Mouse (Mus musculus): ENCODE data around the gene Get4.

Gene Get4

DNA sequence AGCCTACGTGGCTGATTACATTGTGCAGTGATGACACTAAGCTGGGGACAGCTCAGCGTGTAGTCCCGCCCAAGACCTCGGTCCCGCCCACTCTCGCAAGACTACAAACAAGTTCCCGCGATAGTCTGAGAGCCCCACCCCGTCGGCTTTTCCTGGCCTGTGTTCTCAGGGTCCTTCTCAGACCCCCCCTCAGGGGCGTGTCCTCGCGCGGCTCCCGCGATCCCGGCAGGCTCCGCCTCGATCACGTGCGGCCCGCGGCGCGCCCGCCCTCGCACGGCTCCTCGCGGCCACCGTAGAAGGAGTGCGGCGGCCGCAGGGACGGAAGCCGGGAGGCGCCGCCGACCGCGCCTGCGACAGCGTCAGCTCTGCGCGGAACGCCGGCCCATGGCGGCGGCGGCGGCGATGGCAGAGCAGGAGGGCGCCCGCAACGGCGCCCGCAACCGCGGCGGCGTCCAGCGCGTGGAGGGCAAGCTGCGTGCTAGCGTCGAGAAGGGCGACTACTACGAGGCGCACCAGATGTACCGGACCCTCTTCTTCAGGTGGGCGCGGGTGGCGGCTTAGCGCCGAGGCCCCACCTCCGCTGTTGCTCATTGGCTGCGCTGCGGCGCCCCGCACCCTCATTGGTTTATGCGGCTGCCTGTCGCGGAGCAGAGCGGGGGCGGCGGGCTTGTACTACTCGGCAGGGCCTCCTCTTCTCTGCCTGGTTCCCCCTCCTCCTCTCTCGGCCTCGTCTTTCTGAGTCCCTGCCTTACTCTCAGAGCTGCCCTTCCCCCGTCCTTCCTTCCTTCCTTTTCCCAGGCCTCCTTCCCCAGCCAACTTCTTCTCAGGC is at the start of gene Get4:
Gene Get4 (plus strand): TSS at position 244 of the 829 bp plus-strand sequence.
- DNase-seq (ENCODE audit: low read depth, low spot score), result peak; percentile 100

DNA sequence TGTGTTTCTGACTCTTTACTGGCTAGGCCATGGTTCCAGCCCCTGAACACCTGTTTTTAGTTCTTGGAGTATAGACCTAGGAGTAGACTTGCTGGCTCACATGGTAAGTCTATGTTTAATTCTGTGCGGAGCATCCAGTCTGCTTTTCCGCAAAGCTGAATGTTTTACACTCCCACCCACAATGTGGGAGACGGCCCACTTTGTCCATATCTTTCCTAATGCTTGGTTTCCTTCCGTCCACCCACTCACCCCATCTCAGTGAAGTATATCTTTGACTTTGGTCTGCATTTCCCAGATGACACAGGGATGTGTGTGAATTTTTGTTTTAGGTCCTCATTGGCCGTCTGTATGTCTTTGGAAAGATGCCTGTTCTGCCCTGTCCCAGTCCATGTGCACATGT is 48.8 kb upstream of the Get4 start:
- no peak for DNase-seq (ENCODE audit: low read depth, low spot score)

DNA sequence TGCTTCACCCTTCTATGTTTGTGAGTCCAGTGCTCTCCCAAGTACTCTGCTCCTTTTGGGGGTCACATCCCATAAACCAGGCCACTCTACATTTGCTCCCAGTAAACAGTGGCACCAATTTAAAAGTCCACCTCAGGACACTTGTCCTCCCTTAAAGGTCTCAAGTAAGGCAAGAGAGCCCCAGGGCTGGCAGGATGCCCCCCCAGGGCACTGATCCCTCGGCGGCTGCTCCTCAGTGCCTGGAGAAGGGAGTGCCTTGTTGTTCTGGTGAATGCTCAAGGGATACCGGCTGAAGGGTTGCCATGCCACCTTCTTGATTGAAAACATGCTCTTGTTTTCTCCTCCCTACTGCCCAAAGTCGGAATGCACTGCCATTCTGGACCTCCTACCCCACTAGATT is 46.0 kb upstream of the Get4 start:
- DNase-seq (ENCODE audit: low read depth, low spot score), result no peak

DNA sequence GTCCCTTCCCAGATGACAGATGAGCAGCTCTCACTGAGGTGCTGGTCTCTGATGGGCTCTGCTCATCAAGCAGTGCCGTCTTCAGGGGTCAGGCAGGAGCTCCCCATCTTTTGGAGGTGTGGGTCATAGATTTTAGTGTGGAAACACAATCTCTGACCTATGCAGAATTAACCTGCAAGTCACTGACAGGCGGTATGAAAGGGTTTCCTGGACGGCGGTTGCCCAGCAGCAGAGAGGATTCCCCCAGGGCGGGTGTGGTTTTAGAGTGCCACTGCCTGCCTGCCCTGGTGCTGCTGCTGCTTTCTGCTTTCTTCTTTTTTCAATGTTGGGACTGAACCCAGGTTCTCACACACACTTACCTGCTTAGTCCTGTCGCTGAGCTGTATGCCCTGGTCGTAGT is 45.6 kb upstream of the Get4 start:
- no peak for DNase-seq (ENCODE audit: low read depth, low spot score)

DNA sequence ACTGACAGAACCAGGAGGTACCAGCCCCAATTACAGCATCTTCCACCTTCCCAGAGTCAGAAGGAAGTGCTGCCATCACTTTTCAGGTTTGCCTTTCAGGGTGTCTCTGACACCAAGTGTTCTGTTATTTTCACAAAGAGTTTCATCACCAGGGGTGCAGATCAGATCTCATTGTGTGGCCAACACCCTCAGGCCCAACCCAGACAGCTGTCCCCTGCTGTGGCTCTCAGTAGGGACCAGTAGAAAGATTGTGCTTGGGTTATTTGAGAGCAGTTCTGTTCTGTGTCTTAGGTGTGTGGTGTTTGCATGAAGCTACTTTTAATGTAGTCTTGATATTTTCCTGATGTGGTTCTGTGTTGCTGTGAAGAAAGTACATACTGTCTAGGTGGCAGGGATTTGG is 43.9 kb upstream of the Get4 start:
- peak; percentile 48 for DNase-seq (ENCODE audit: low read depth, low spot score)

DNA sequence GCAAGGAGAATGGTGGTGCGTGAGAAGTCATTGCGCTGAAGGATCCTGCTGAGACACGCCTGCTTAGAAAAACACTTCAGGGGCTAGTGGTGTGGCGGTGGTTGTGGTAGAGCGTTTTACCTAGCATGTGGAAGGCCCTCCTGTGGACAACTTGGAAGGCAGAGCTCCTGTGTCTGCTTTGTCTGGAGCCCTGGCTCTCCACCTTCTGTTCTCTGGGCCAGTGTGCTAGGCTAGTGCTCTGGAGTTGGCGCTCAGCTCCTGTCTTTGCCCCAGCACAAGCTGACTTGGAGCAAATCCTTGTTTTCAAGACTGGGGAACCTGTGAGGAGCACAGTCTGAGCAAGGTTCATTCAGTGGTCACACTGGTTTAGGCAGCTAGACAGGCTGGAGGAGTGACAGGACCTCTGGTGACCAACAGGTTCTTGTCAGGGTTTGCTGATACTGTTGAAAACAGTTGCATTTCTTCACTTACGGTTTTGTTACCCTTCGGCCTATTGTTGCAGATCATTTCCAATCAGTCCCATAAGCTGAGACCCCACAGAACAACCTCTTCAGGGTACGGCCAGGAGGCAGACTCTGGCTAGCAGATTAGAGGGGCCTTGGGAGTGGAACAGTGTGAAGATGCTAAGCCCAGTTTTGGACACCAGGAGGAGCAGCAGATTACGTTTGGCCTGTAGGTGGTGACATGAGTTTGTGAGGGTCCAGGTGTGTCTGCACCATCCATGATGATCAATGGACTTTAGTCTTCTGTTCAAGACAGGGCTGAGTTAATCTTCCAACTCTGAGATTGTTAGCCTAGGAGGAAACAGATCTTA is 43.0 kb upstream of the Get4 start:
- peak; percentile 45 for DNase-seq (ENCODE audit: low read depth, low spot score)

DNA sequence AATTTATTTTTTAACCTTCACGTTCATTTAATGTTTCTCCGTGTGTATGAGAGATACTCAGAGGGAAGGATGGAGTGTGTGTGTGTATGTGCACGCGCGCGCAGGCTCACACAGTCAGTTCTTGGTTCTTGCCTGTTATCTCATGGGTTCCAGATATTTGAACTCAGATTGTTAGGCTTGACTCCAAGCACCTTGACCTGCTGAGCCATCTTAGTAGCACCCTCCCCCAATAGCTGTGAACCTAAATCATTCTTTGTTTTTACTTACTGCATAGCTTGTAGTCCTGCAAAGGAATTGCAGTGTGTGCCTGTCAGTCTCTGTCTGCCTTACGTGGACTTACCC is 42.5 kb upstream of the Get4 start:
- no peak for DNase-seq (ENCODE audit: low read depth, low spot score)

DNA sequence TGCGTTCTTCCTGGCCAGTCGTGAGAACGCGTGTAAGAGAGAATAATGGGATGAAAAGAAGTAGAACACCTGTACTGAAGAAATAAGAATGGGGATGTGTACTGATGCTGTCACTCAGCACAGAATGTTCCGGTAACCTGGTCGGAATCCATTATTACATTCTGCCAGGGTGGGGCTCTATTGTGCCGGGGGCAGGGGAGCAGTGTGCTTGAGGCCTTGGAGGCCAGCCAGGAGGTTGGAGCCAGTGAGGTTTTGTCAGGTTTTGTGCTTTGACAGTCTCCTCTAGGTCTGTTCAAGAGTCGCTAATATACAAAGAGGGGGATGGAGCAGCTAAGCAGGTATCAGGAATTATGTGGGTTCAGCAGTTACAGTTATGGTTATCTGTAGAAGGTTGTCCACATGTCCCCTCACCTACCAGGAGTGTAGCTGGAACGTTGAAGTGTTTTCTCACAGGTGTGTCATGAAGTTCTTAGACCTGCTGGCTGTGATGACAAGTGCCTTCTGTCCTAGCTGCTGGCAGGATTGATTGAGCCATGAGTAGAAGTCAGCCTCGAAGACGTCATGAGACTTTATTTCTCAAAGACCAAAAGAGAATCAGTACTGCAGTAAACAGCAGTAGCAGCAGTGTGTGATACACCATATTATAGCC is 40.3 kb upstream of the Get4 start:
- DNase-seq (ENCODE audit: low read depth, low spot score), result no peak

DNA sequence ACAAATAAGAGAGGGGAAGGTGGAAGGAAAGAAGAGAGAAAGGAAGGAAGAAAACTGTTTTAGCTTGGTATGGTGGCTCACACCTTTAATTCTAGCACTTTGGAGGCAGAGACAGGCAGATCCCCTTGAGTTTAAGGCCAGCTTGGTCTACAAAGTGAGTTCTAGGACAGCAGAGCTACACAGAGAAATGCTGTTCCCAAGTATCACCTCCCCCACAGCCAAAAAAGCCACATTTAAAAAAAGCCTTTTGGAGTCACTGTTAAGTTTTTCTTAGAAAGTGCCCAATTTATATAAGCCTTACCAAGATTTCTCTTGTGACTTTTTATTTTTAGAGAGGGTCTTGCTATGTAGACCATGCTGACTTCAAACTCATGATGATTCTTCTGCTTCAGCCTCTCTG is 37.8 kb upstream of the Get4 start:
- no peak for DNase-seq (ENCODE audit: low read depth, low spot score)

DNA sequence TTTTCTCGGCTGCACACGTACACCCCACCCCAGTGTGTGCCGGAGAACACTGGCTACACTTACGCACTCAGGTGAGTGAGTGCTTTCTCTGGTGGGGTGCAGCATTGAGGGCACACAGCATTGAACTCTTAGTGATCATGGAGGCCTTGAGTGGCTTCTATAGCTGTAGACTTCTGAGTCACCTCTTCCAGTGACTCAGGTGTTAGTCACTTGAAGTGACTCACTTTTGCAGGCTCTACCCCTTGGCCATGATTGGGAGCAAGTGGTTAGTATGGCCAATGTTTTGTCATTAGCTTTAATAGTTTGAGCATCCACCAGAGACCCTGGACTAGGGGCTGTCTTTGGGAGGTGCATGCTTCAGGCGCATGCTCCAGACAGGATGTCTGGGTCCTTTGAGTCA is 36.9 kb upstream of the Get4 start:
- no peak for DNase-seq (ENCODE audit: low read depth, low spot score)

DNA sequence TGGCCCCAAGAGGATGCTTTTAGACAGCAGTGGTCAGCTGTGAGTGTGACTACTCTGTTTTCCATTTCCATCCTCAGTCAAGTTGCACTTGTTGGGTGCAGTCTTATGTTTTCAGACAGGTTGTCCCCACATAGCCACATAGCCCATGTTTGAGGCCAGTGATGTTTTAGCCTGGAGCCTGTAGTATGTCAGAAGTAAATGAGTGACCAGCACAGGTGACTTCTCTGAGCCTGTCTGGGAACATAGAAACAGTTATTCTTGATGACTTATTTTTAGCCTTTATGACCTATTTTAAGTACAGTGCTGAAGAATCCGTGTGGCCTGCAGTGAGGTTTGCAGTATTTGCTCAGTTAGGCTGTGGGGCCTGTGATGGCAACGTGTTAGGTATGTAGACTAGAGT is 36.0 kb upstream of the Get4 start:
- DNase-seq (ENCODE audit: low read depth, low spot score), result no peak

DNA sequence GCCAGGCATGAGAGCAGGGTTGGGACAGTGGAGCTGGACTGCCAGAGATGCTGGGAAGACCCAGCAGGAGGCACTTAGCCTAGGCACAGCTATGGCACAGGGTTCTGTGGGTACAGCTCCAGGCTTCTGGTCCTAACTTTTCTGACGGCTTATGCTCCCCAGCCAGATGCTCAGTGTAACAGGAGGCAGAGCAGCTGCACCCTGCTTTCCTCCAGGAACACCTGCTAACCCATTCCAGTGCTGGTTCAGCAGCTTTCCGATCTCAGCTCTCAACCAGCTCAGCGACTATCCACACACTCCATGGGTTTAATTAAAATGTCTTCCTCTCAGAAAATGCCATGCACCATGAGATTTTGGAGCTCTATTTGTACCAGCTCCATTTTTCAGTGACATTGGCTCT is 35.4 kb upstream of the Get4 start:
- DNase-seq (ENCODE audit: low read depth, low spot score), result no peak

DNA sequence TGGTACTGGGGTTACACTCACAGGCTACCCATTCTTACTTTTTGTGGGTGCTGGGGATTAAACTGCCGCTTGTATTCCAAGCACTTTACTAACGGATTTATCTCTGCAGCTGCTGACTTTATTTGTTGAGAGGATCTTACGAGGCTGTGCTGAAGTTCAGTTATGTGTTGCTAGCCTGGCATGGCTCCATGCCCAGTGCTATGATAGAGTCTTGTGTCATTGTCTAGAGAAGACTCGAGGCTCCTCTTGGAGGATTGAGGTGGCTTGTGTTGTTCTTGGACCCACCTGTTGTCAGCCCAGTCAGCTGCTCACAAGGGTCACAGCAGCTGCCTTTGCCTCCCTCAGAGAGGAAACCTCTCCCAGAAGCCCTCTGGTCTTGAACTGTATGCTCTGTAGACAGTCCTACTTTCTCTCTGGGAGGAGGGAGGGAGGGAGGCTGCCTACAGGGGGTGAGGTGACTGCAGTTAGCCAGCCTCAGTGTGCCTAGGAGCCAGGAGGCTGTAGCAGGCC is 32.1 kb upstream of the Get4 start:
- DNase-seq (ENCODE audit: low read depth, low spot score), result no peak

DNA sequence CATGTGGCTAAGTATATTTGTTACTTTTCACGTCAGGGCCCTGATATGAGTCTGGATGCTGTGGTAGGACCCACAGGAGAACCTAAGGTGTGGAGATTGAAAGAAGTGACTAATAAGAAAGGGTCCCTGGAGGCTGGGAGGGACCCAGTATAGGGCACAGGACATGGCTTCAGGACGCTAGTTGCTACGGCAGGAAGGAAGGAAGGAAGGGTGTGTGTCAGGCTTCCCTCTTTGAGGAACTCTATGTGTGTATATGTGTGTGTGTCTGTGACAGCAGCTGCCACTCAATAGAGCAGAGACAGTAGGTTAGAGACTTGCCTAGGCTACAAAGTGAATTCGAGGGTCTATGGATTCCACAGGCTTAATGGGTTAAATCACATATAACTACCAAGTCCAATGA is 31.5 kb upstream of the Get4 start:
- no peak for DNase-seq (ENCODE audit: low read depth, low spot score)

DNA sequence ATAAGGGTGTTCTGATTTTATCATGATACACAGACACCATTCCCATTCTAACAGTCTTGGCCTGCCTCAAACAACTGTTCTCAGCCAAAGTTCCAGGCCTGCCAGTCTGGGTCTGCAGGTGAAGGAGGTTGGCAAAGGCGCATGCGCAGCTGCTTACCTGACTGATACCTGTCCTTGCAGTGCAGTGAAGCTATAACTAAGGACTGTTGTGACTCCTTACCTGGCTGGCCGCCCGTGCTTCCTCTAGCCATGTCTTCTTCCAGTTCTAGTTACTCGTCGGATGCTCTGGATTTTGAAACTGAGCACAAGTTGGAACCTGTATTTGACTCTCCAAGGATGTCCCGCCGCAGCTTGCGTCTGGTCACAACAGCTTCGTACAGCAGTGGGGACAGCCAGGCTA is 28.8 kb upstream of the Get4 start:
- DNase-seq (ENCODE audit: low read depth, low spot score), result no peak

DNA sequence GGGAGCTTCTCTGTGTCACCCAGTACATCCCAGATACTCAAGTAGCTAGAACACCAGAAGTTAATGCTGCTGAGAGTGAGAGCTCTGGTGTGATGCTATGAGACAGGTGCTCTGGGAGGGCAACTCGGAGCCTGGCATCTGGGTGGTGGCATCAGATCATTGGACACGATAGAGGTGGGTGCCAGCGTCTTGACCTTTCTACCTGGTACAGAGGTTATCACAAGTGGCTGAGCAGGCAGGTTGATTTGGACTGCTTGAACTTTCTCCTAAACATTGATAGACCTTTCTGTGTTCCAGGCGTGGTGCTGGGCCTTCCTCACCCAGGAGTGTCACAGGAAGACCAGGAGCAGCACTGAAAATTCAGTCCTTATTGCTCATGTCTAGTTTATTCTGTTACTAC is 24.9 kb upstream of the Get4 start:
- DNase-seq (ENCODE audit: low read depth, low spot score), result no peak

DNA sequence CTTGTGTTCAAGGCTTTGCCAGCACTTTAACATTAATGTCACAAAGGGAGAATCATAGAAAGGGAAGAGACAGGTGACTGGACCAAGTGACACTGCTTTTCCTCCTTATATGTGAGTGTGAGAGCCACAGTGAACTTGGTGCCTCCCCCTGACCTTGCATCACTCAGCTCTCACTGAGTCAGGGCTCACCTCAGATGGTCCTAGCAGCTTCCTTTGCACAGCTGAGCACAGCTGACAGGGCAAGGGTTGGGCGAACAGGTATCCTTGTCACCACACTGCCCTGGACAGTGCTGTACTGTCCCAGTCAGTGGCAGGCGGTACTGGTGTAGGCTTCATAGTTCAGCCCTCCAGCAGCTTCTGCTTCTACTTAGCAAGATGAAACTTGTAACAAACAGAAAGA is 24.5 kb upstream of the Get4 start:
- no peak for DNase-seq (ENCODE audit: low read depth, low spot score)

DNA sequence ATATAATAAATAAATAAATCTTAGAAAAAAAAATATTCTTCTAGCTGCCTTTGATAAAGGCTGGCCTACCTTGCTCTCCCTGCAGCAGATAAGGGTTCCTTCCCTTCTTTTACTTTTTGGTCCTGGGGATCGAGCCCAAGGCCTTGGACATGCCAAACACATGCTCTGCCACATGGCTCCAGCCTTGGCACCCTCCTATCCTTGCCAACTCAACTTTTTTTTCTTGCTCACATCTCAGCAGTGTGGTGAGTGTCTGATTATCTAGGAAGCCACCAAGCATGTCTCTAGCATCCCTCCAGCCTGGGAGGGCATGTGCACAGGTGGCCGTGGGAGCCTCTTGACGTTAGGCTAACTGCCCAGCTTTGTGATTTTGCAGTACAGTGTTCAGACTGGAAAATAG is 23.8 kb upstream of the Get4 start:
- no peak for DNase-seq (ENCODE audit: low read depth, low spot score)

DNA sequence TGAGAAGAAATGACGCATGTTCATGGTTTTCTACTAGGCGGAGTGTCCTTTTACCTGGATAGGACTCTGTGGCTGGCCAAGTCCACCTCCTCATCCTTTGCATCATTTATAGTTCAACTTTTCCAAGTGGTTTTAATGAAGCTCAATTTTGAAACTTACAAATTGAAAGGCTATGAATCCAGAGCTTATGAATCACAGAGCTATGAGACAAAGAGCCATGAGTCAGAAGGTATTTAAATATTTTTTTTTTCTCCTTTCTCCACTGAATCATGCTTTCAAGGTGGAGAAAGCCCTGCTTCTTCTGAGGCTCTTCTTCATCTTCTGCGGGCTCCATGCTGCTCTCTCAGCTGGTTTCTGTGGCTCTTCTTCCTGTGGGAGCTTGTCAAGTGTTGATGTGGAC is 22.4 kb upstream of the Get4 start:
- DNase-seq (ENCODE audit: low read depth, low spot score), result no peak

DNA sequence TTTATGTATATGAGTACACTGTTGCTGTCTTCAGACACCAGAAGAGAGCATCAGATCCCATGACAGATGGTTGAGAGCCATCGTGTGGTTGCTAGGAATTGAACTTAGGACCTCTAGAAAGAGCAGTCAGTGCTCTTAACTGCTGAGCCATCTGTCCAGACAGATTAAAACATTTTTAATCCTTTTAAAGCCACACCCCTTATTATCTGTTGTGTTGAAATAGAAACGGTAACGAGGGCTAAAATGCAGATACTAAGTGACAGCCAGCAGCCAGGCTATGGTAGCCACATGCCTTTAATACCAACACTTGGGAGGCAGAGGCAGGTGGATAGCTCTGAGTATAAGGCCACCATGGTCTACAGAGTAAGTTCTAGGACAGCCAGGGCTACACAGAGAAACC is 20.0 kb upstream of the Get4 start:
- DNase-seq (ENCODE audit: low read depth, low spot score), result no peak

DNA sequence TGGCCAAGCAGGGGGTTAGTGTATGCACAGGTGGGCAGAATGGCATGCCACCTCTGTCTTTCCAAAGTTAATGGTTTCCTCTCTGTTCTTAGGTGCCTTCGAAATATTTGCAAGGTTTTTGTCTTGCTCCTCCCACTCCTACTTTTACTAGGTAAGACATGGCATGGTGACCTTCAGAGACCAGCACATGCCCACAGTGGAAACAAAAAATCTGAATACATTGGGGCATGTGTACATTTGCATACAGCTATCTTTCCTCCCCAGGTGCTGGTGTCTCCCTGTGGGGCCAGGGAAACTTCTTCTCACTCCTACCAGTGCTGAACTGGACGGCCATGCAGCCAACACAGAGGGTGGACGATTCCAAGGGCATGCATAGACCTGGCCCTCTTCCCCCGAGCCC is 17.7 kb upstream of the Get4 start:
- no peak for DNase-seq (ENCODE audit: low read depth, low spot score)

DNA sequence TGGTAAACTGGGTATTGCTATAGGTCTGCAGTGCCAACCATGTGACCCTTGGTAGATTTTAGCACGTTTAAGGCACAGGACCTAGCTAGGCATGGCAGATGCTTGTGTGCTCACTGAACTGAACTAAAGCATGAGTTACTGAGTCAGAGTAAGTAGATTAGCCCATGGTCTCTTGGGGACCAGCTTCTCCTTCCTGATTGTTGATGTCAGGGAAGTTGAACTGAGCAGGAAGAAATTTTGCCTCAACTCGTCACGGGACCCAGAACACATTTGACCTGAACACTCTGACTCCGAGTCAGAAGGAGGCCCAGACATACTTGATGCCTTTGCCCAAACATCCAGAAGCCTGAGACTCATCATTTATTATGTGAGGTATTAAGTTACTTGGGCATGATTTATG is 14.7 kb upstream of the Get4 start:
- no peak for DNase-seq (ENCODE audit: low read depth, low spot score)
